Mouse (Mus musculus) lung, adult 2 months (tissue): ENCODE results near the gene Hs6st3.

ENCODE experiments used
- CTCF ChIP-seq: fragments of 200-500 bp; IDR thresholded peaks from 2 replicates; pipeline ENCODE4 v1.5.1; 2011; ENCODE audit warnings: mild to moderate bottlenecking, low read length, control low read depth; ENCODE audit not compliant: insufficient read depth
- POLR2A ChIP-seq: fragments of 200-500 bp; IDR thresholded peaks from 2 replicates; pipeline ENCODE4 v1.6.1; 2011; ENCODE audit warnings: low read depth, mild to moderate bottlenecking, control low read depth, low read length, borderline replicate concordance; ENCODE audit errors: extremely low read depth

GRCm38 (mm10) chr14:119604327-119604726 lies 466.2 kb downstream of the Hs6st3 start:
- TF ChIP-seq POLR2A, result no peak
- no peak for TF ChIP-seq CTCF
